ENCODE assay signal across 8 mouse cellular contexts in the genomic region with DNA sequence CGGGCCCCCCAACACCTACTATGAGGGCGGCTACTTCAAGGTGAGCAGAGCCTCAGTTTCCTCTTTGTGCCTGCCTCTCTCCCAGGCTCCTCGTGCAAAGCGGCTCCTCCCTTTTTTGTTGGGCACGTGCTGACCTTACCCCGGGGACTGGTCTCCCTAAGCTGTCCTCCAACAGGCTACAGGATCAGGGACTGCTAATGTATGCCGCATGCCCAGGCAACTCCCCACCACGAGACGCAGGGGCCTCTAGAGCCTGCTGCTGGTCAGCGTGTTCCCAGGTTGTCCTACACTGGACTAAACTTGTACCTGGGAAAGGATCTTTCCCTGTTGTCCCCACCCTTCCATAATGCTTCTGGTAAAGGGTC. TPM values are rescaled to one million over a fixed set of nuclear protein-coding genes. Genes with fewer than 3 reads are reported as not detected.
DNase-seq lines count a peak whose midpoint lies in the region; ATAC-seq and TF ChIP-seq lines count a peak whose summit lies in the region.

No protein-coding gene starts in this region.

- H3K4me2 ChIP-seq in forebrain, embryonic 13.5 days = peak overlapping the region; percentile 93
- peak overlapping the region; percentile 78 for H3K4me2 ChIP-seq in kidney, postnatal 0 days (ENCODE audit: low read length)
- H3K4me2 ChIP-seq in midbrain, embryonic 16.5 days (ENCODE audit: low read length) = peak overlapping the region; percentile 96

- no peak for DNase-seq in layer of hippocampus, adult 2 months (ENCODE audit: low spot score in 2 of 2)
- no peak for DNase-seq in layer of hippocampus, adult 8-10 months (ENCODE audit: low spot score in 2 of 2)
- DNase-seq in Muller cell, postnatal 12 days (ENCODE audit: inconsistent ontology term) = peak; percentile 38
- DNase-seq in kidney, postnatal 0 days (ENCODE audit: low spot score) = no peak
- DNase-seq in right cerebral cortex, adult 2 months (ENCODE audit: low spot score in 2 of 2) = no peak
- DNase-seq in frontal cortex, postnatal 14 days (ENCODE audit: low spot score in 2 of 2) = no peak

- H3K4me1 ChIP-seq in forebrain, embryonic 13.5 days = peaks cover 26% of the 10 kb centered on the region
- peaks cover 5% of the 10 kb centered on the region; the same call in 1 of the 2 replicates for H3K4me1 ChIP-seq in kidney, postnatal 0 days (replicated peaks; ENCODE audit: insufficient read depth, low read length)
- H3K4me1 ChIP-seq in midbrain, embryonic 16.5 days (ENCODE audit: control insufficient read depth, insufficient read depth, low read length) = peaks cover 18% of the 10 kb centered on the region

- peak overlapping the region; percentile 71 for H3K4me3 ChIP-seq in layer of hippocampus, adult 2 months
- H3K4me3 ChIP-seq in forebrain, embryonic 13.5 days = peak overlapping the region; percentile 92
- peak overlapping the region; percentile 80 for H3K4me3 ChIP-seq in kidney, postnatal 0 days (replicated peaks; ENCODE audit: low read depth, low read length)
- peak overlapping the region; percentile 81 for H3K4me3 ChIP-seq in midbrain, embryonic 16.5 days (ENCODE audit: low read depth, low read length)

- H3K27ac ChIP-seq in layer of hippocampus, adult 2 months = peak overlapping the region; percentile 77
- peak overlapping the region; percentile 86 for H3K27ac ChIP-seq in forebrain, embryonic 13.5 days
- peak overlapping the region; percentile 92 for H3K27ac ChIP-seq in kidney, postnatal 0 days
- H3K27ac ChIP-seq in midbrain, embryonic 16.5 days (ENCODE audit: low read length) = peak overlapping the region; percentile 71; the same call in 1 of the 2 replicates

- no peaks in the 10 kb centered on the region for H3K27me3 ChIP-seq in forebrain, embryonic 13.5 days
- no peaks in the 10 kb centered on the region for H3K27me3 ChIP-seq in kidney, postnatal 0 days (ENCODE audit: insufficient read depth, low read length)
- H3K27me3 ChIP-seq in midbrain, embryonic 16.5 days (ENCODE audit: control insufficient read depth, insufficient read depth, low read depth, low read length) = no peaks in the 10 kb centered on the region

- peaks cover 35% of the 10 kb centered on the region for H3K36me3 ChIP-seq in forebrain, embryonic 13.5 days (ENCODE audit: poor library complexity, severe bottlenecking)
- H3K36me3 ChIP-seq in kidney, postnatal 0 days (ENCODE audit: insufficient read depth, low read length) = peaks cover 31% of the 10 kb centered on the region; the same call in 1 of the 2 replicates
- H3K36me3 ChIP-seq in midbrain, embryonic 16.5 days (ENCODE audit: control insufficient read depth, insufficient read depth, low read length) = peaks cover 14% of the 10 kb centered on the region

- H3K9me3 ChIP-seq in forebrain, embryonic 13.5 days (replicated peaks) = no peaks in the 10 kb centered on the region
- H3K9me3 ChIP-seq in kidney, postnatal 0 days (replicated peaks; ENCODE audit: low read length) = no peaks in the 10 kb centered on the region
- H3K9me3 ChIP-seq in midbrain, embryonic 16.5 days (replicated peaks; ENCODE audit: control insufficient read depth, low read length, poor library complexity, severe bottlenecking) = no peaks in the 10 kb centered on the region

- TF ChIP-seq CTCF in layer of hippocampus, adult 2 months (conservative IDR thresholded peaks at IDR 0.05) = no peak
- TF ChIP-seq CTCF in kidney, postnatal 0 days (IDR thresholded peaks at IDR 0.05; ENCODE audit: low read depth) = no peak

- peak; percentile 2; the same call in 1 of the 2 replicates for ATAC-seq in forebrain, embryonic 13.5 days
- 0 out of 2 replicates have a peak, but pooled peaks have one; percentile 4 for ATAC-seq in kidney, postnatal 0 days (replicated peaks; ENCODE audit: low FRiP score, low read depth)
- peak; percentile 6 for ATAC-seq in midbrain, embryonic 16.5 days

- H3K9ac ChIP-seq in forebrain, embryonic 13.5 days = peak overlapping the region; percentile 88
- H3K9ac ChIP-seq in kidney, postnatal 0 days (ENCODE audit: low read depth, low read length) = peak overlapping the region; percentile 87
- H3K9ac ChIP-seq in midbrain, embryonic 16.5 days (ENCODE audit: low read depth, low read length) = peak overlapping the region; percentile 78

- WGBS in forebrain, embryonic 13.5 days = 0% methylated on average over 10 of the region's 10 CpGs
- 1% methylated on average over 10 of the region's 10 CpGs for WGBS in kidney, postnatal 0 days
- 2% methylated on average over 10 of the region's 10 CpGs for WGBS in midbrain, embryonic 16.5 days

RNA-seq across cellular contexts. Expression of a gene that starts 0.5 kb away (rescaled TPM):
- 10 to 100 TPM; 73.1 to 79.8 TPM for total RNA-seq in layer of hippocampus, adult 2 months (2021)
- 10 to 100 TPM; 57.9 to 67.0 (median 66.1) TPM for total RNA-seq in layer of hippocampus, adult 8-10 months (2022)
- 101 and 109 TPM in 2 replicates for polyA plus RNA-seq in forebrain, embryonic 13.5 days (2015; fragmentation: Nextera tagmentation; extraction: Ambion mirVana)
- polyA plus RNA-seq in kidney, postnatal 0 days (2015; fragmentation: Nextera tagmentation; extraction: Ambion mirVana) = 68.1 and 75.7 TPM in 2 replicates
- polyA plus RNA-seq in midbrain, embryonic 16.5 days (2015; fragmentation: Nextera tagmentation; extraction: Ambion mirVana) = 73.1 and 81.9 TPM in 2 replicates

RNA-seq across cellular contexts. Expression of a gene that starts 6.3 kb away (rescaled TPM):
- 1 to 10 TPM; 3.3 to 4.0 TPM for total RNA-seq in layer of hippocampus, adult 2 months (2021)
- total RNA-seq in layer of hippocampus, adult 8-10 months (2022) = 1 to 10 TPM; 2.3 to 3.5 (median 3.3) TPM
- 1.3 and 1.4 TPM in 2 replicates for polyA plus RNA-seq in forebrain, embryonic 13.5 days (2015; fragmentation: Nextera tagmentation; extraction: Ambion mirVana)
- 0.34 and 0.50 TPM in 2 replicates for polyA plus RNA-seq in kidney, postnatal 0 days (2015; fragmentation: Nextera tagmentation; extraction: Ambion mirVana)
- 1.6 and 1.8 TPM in 2 replicates for polyA plus RNA-seq in midbrain, embryonic 16.5 days (2015; fragmentation: Nextera tagmentation; extraction: Ambion mirVana)

RNA-seq across cellular contexts. Expression of a gene that starts 13.4 kb away (rescaled TPM):
- 10 to 100 TPM; 67.8 to 73.5 TPM for total RNA-seq in layer of hippocampus, adult 2 months (2021)
- total RNA-seq in layer of hippocampus, adult 8-10 months (2022) = 10 to 100 TPM; 48.4 to 72.6 (median 64.3) TPM
- polyA plus RNA-seq in forebrain, embryonic 13.5 days (2015; fragmentation: Nextera tagmentation; extraction: Ambion mirVana) = 67.8 and 73.0 TPM in 2 replicates
- polyA plus RNA-seq in kidney, postnatal 0 days (2015; fragmentation: Nextera tagmentation; extraction: Ambion mirVana) = 82.5 and 84.9 TPM in 2 replicates
- 96.1 and 107 TPM in 2 replicates for polyA plus RNA-seq in midbrain, embryonic 16.5 days (2015; fragmentation: Nextera tagmentation; extraction: Ambion mirVana)

RNA-seq across cellular contexts. Expression of a gene that starts 18.2 kb away (rescaled TPM):
- total RNA-seq in layer of hippocampus, adult 2 months (2021) = not detected
- not detected for total RNA-seq in layer of hippocampus, adult 8-10 months (2022)
- 0.31 and 0.43 TPM in 2 replicates for polyA plus RNA-seq in forebrain, embryonic 13.5 days (2015; fragmentation: Nextera tagmentation; extraction: Ambion mirVana)
- polyA plus RNA-seq in kidney, postnatal 0 days (2015; fragmentation: Nextera tagmentation; extraction: Ambion mirVana) = 1.5 TPM in 2 replicates
- polyA plus RNA-seq in midbrain, embryonic 16.5 days (2015; fragmentation: Nextera tagmentation; extraction: Ambion mirVana) = 0.69 and 0.94 TPM in 2 replicates

RNA-seq across cellular contexts. Expression of a gene that starts 21.8 kb away (rescaled TPM):
- total RNA-seq in layer of hippocampus, adult 2 months (2021) = 100 to 1,000 TPM; 538 TPM
- total RNA-seq in layer of hippocampus, adult 8-10 months (2022) = 100 to 1,000 TPM; 515 to 593 (median 535) TPM
- polyA plus RNA-seq in forebrain, embryonic 13.5 days (2015; fragmentation: Nextera tagmentation; extraction: Ambion mirVana) = 489 and 502 TPM in 2 replicates
- 1,067 and 1,079 TPM in 2 replicates for polyA plus RNA-seq in kidney, postnatal 0 days (2015; fragmentation: Nextera tagmentation; extraction: Ambion mirVana)
- polyA plus RNA-seq in midbrain, embryonic 16.5 days (2015; fragmentation: Nextera tagmentation; extraction: Ambion mirVana) = 844 and 915 TPM in 2 replicates
